Mouse (Mus musculus): ENCODE results near the gene Med12. TPM values are rescaled to one million over a fixed set of nuclear protein-coding genes. Genes with fewer than 3 reads are reported as not detected.
A peak's percentile ranks its signal among the peaks of the same experiment; 100 is the strongest.

The Med12 gene
- polyA plus RNA-seq, 1 experiment from 2014 or later: 39.0 TPM

- 86% methylated on average over 6 of the region's 6 CpGs for WGBS
- H3K4me1 ChIP-seq: no peaks in the 10 kb centered on the region
- H3K27me3 ChIP-seq (replicated peaks; ENCODE audit: low read depth, poor library complexity, severe bottlenecking): peaks cover 65% of the 10 kb centered on the region
- H3K36me3 ChIP-seq (replicated peaks): peaks cover 97% of the 10 kb centered on the region
- H3K27ac ChIP-seq (replicated peaks): no peak overlapping the region
- H3K9me3 ChIP-seq: no peaks in the 10 kb centered on the region
- no peak for DNase-seq (ENCODE audit: low spot score)
- H3K4me3 ChIP-seq: no peak overlapping the region
These were observed 9.0 kb downstream of the Med12 start for GRCm38 (mm10) chrX:101282813-101283212.

GRCm38 (mm10) chrX:101285534-101285933 lies 11.7 kb downstream of the Med12 start:
- H3K36me3 ChIP-seq (replicated peaks): peaks cover 98% of the 10 kb centered on the region
- peaks cover 91% of the 10 kb centered on the region for H3K27me3 ChIP-seq (replicated peaks; ENCODE audit: low read depth, poor library complexity, severe bottlenecking)
- DNase-seq (ENCODE audit: low spot score): peak; percentile 67
- H3K27ac ChIP-seq (replicated peaks): no peak overlapping the region
- no peak overlapping the region for H3K4me3 ChIP-seq
- no peaks in the 10 kb centered on the region for H3K9me3 ChIP-seq
- 29% methylated on average over 6 of the region's 6 CpGs for WGBS
- H3K4me1 ChIP-seq: no peaks in the 10 kb centered on the region

- WGBS: 90% methylated on average over 14 of the region's 14 CpGs
- DNase-seq (ENCODE audit: low spot score): no peak
- Histone ChIP-seq H3K4me3 (no peak overlapping the region), H3K4me1 (no peaks in the 10 kb centered on the region), H3K9me3 (no peaks in the 10 kb centered on the region), H3K27ac (replicated peaks) (no peak overlapping the region), H3K27me3 (replicated peaks; ENCODE audit: low read depth, poor library complexity, severe bottlenecking) (peaks cover 92% of the 10 kb centered on the region), H3K36me3 (replicated peaks) (peaks cover 98% of the 10 kb centered on the region)
These were observed 12.3 kb downstream of the Med12 start for GRCm38 (mm10) chrX:101285953-101286670.

- peaks cover 92% of the 10 kb centered on the region for H3K27me3 ChIP-seq (replicated peaks; ENCODE audit: low read depth, poor library complexity, severe bottlenecking)
- H3K36me3 ChIP-seq (replicated peaks): peaks cover 98% of the 10 kb centered on the region
- no peak overlapping the region for H3K4me3 ChIP-seq
- WGBS: 95% methylated on average over 3 of the region's 3 CpGs
- H3K4me1 ChIP-seq: no peaks in the 10 kb centered on the region
- no peaks in the 10 kb centered on the region for H3K9me3 ChIP-seq
- no peak overlapping the region for H3K27ac ChIP-seq (replicated peaks)
- DNase-seq (ENCODE audit: low spot score): no peak
These were observed 13.7 kb downstream of the Med12 start for GRCm38 (mm10) chrX:101287543-101287942.

- DNase-seq (ENCODE audit: low spot score): no peak
- no peak overlapping the region for H3K27ac ChIP-seq (replicated peaks)
- H3K27me3 ChIP-seq (replicated peaks; ENCODE audit: low read depth, poor library complexity, severe bottlenecking): peaks cover 92% of the 10 kb centered on the region
- no peak overlapping the region for H3K4me3 ChIP-seq
- H3K9me3 ChIP-seq: no peaks in the 10 kb centered on the region
- H3K4me1 ChIP-seq: no peaks in the 10 kb centered on the region
- WGBS: 92% methylated on average over 6 of the region's 6 CpGs
- peaks cover 98% of the 10 kb centered on the region for H3K36me3 ChIP-seq (replicated peaks)
These were observed 14.6 kb downstream of the Med12 start for GRCm38 (mm10) chrX:101288432-101288831.

GRCm38 (mm10) chrX:101289037-101289436 lies 15.2 kb downstream of the Med12 start:
- peaks cover 98% of the 10 kb centered on the region for H3K36me3 ChIP-seq (replicated peaks)
- H3K4me1 ChIP-seq: no peaks in the 10 kb centered on the region
- H3K27ac ChIP-seq (replicated peaks): no peak overlapping the region
- 93% methylated on average over 7 of the region's 7 CpGs for WGBS
- no peak overlapping the region for H3K4me3 ChIP-seq
- H3K9me3 ChIP-seq: no peaks in the 10 kb centered on the region
- peaks cover 92% of the 10 kb centered on the region for H3K27me3 ChIP-seq (replicated peaks; ENCODE audit: low read depth, poor library complexity, severe bottlenecking)
- DNase-seq (ENCODE audit: low spot score): no peak

- Histone ChIP-seq H3K4me1 (no peaks in the 10 kb centered on the region), H3K9me3 (no peaks in the 10 kb centered on the region), H3K27ac (replicated peaks) (no peak overlapping the region), H3K4me3 (no peak overlapping the region), H3K36me3 (replicated peaks) (peaks cover 98% of the 10 kb centered on the region), H3K27me3 (replicated peaks; ENCODE audit: low read depth, poor library complexity, severe bottlenecking) (peaks cover 92% of the 10 kb centered on the region)
- DNase-seq (ENCODE audit: low spot score): no peak
- WGBS: 91% methylated on average over 10 of the region's 10 CpGs
These were observed 16.3 kb downstream of the Med12 start for GRCm38 (mm10) chrX:101290111-101290510.

GRCm38 (mm10) chrX:101299055-101299454 lies 25.2 kb downstream of the Med12 start, which contains the start of gene Nlgn3:
Nlgn3 (plus strand) TSS chrX:101299168.
- peak within 1 kb of the TSS; percentile 76 for H3K27ac ChIP-seq (replicated peaks)
- peaks cover 99% of the 10 kb centered on the region for H3K27me3 ChIP-seq (replicated peaks; ENCODE audit: low read depth, poor library complexity, severe bottlenecking)
- H3K4me1 ChIP-seq: peaks cover 47% of the 10 kb centered on the region
- H3K4me3 ChIP-seq: peak within 1 kb of the TSS; percentile 53
- peaks cover 40% of the 10 kb centered on the region for H3K36me3 ChIP-seq (replicated peaks)
- 26% methylated on average over 24 of the region's 24 CpGs for WGBS
- H3K9me3 ChIP-seq: no peaks in the 10 kb centered on the region
- DNase-seq (ENCODE audit: low spot score): peak; percentile 54

- Histone ChIP-seq H3K4me3 (peak overlapping the region; percentile 53), H3K4me1 (peaks cover 49% of the 10 kb centered on the region), H3K36me3 (replicated peaks) (peaks cover 33% of the 10 kb centered on the region), H3K27ac (replicated peaks) (peak overlapping the region; percentile 76), H3K27me3 (replicated peaks; ENCODE audit: low read depth, poor library complexity, severe bottlenecking) (peaks cover 99% of the 10 kb centered on the region), H3K9me3 (no peaks in the 10 kb centered on the region)
- peak; percentile 60 for DNase-seq (ENCODE audit: low spot score)
- 17% methylated on average over 13 of the region's 13 CpGs for WGBS
These were observed 25.9 kb downstream of the Med12 start for GRCm38 (mm10) chrX:101299473-101300426.

- Histone ChIP-seq H3K4me3 (peak overlapping the region; percentile 53), H3K27me3 (replicated peaks; ENCODE audit: low read depth, poor library complexity, severe bottlenecking) (peaks cover 99% of the 10 kb centered on the region), H3K4me1 (peaks cover 49% of the 10 kb centered on the region), H3K36me3 (replicated peaks) (peaks cover 25% of the 10 kb centered on the region), H3K27ac (replicated peaks) (peak overlapping the region; percentile 76), H3K9me3 (no peaks in the 10 kb centered on the region)
- peak; percentile 65 for DNase-seq (ENCODE audit: low spot score)
- 33% methylated on average over 13 of the region's 13 CpGs for WGBS
These were observed 26.7 kb downstream of the Med12 start for GRCm38 (mm10) chrX:101300427-101301030.

- DNase-seq (ENCODE audit: low spot score): no peak
- 80% methylated on average over 9 of the region's 9 CpGs for WGBS
- Histone ChIP-seq H3K27ac (replicated peaks) (no peak overlapping the region), H3K27me3 (replicated peaks; ENCODE audit: low read depth, poor library complexity, severe bottlenecking) (peaks cover 100% of the 10 kb centered on the region), H3K4me3 (no peak overlapping the region), H3K36me3 (replicated peaks) (peaks cover 14% of the 10 kb centered on the region), H3K9me3 (no peaks in the 10 kb centered on the region), H3K4me1 (peaks cover 49% of the 10 kb centered on the region)
These were observed 27.8 kb downstream of the Med12 start for GRCm38 (mm10) chrX:101301654-101302053.

- Histone ChIP-seq H3K27me3 (replicated peaks; ENCODE audit: low read depth, poor library complexity, severe bottlenecking) (peaks cover 100% of the 10 kb centered on the region), H3K27ac (replicated peaks) (no peak overlapping the region), H3K9me3 (no peaks in the 10 kb centered on the region), H3K4me1 (peaks cover 38% of the 10 kb centered on the region), H3K4me3 (no peak overlapping the region), H3K36me3 (replicated peaks) (no peaks in the 10 kb centered on the region)
- DNase-seq (ENCODE audit: low spot score): no peak
- WGBS: 42% methylated on average over 2 of the region's 2 CpGs
These were observed 30.8 kb downstream of the Med12 start for GRCm38 (mm10) chrX:101304646-101305045.

All from embryonic facial prominence, embryonic 10.5 days (tissue).